Mouse (Mus musculus) liver, embryonic 14.5 days (tissue): Measurements from ENCODE around the gene Tuba4a.

ENCODE experiments used
- CTCF ChIP-seq: IDR thresholded peaks from 2 replicates; pipeline ENCODE4 v1.5.1; 2016; ENCODE audit warnings: antibody characterized with exemption, low read depth, control low read depth
- EP300 ChIP-seq: IDR thresholded peaks from 2 replicates; pipeline ENCODE4 v1.6.1; 2016; ENCODE audit warnings: antibody characterized with exemption, low read depth

DNA sequence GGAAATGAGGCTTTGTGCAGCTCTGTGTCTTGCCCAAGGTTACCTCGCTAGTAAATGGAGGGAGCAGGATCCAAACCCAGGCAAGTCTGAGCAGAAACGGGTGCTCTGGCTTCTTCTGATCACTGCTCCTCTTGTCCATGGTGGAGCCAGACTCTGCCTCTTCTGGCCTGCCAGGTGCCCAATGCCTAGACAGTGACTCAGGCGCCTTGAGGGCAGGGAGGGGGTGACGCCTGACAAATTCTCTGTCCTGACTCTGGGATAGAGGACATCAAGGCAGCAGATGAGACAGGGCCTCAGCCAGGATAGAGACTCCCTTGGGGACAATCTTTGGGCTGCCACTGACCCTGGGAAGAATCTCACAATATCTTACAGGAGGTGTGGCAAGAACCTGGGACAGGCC is 11.6 kb upstream of the Tuba4a start:
- TF ChIP-seq CTCF (no peak), EP300 (no peak)
